Mouse (Mus musculus) liver, embryonic 11.5 days (tissue): ENCODE measurements around the gene Gfm2. TPM values are rescaled to one million over a fixed set of nuclear protein-coding genes. Genes with fewer than 3 reads are reported as not detected.

Experiments
- ATAC-seq: fragments of 200-750 bp; cut with Nextera tagmentation; replicated peaks from 2 replicates; pipeline ENCODE4 v1.8.0; 2017; ENCODE audit warnings: moderate number of reproducible peaks, mild to moderate bottlenecking, moderate TSS enrichment, moderate library complexity; ENCODE audit not compliant: low FRiP score
- DNase-seq: peaks from one replicate; pipeline ENCODE4 v3.0.0-alpha.2; 2017; ENCODE audit warnings: low spot score
- H3K27ac ChIP-seq: fragments of 300-500 bp; sonication (generic); 2 replicates; pipeline ENCODE4 v1.5.1; 2014; ENCODE audit warnings: mild to moderate bottlenecking, low read depth, low read length, control low read depth
- H3K27me3 ChIP-seq: fragments of 300-500 bp; sonication (generic); replicated peaks from 2 replicates; pipeline ENCODE4 v1.6.1; 2014; ENCODE audit warnings: low read length, mixed read lengths; ENCODE audit not compliant: control insufficient read depth, insufficient read depth
- H3K36me3 ChIP-seq: fragments of 300-500 bp; sonication (generic); 2 replicates; pipeline ENCODE4 v1.6.1; 2014; ENCODE audit warnings: mild to moderate bottlenecking, low read length, moderate library complexity, mixed read lengths; ENCODE audit not compliant: control insufficient read depth, insufficient read depth
- H3K4me1 ChIP-seq: fragments of 300-500 bp; sonication (generic); replicated peaks from 2 replicates; pipeline ENCODE4 v1.6.1; 2014; ENCODE audit warnings: low read length, mixed read lengths; ENCODE audit not compliant: control insufficient read depth, insufficient read depth
- H3K4me2 ChIP-seq: fragments of 300-500 bp; sonication (generic); 2 replicates; pipeline ENCODE4 v1.6.1; 2014; ENCODE audit warnings: mild to moderate bottlenecking, control low read depth, moderate library complexity
- H3K4me3 ChIP-seq: fragments of 300-500 bp; sonication (generic); 2 replicates; pipeline ENCODE4 v1.5.1; 2014; ENCODE audit warnings: low read depth, low read length, control low read depth
- H3K9ac ChIP-seq: fragments of 300-500 bp; sonication (generic); 2 replicates; pipeline ENCODE4 v1.6.1; 2014; ENCODE audit warnings: low read depth, low read length, control low read depth
- H3K9me3 ChIP-seq: fragments of 300-500 bp; sonication (generic); 2 replicates; pipeline ENCODE4 v1.6.1; 2016; ENCODE audit warnings: low read length, inconsistent platforms, mixed read lengths; ENCODE audit not compliant: control insufficient read depth
- WGBS: fragments of 180-500 bp; shearing (Covaris S2); extraction: QIAGEN DNeasy Blood & Tissue Kit; methylation state at CpG from one replicate; pipeline ENCODE4 v1.1.7; 2014; 5-methylcytosine and 5-hydroxymethylcytosine counted together
- polyA plus RNA-seq: library from polyadenylated mRNA; unstranded; fragments of >200 nt; fragmentation: Nextera tagmentation; extraction: Ambion mirVana; gene quantifications from 2 replicates; pipeline ENCODE4 v1.2.1, GENCODE M21; 2014

The Gfm2 gene
- polyA plus RNA-seq, 1 experiment from 2014 or later = 47.0 TPM

- Histone ChIP-seq H3K4me3 (no peak overlapping the region), H3K9me3 (no peaks in the 10 kb centered on the region), H3K27me3 (no peaks in the 10 kb centered on the region), H3K27ac (no peak overlapping the region), H3K4me2 (no peak overlapping the region), H3K9ac (no peak overlapping the region), H3K36me3 (peaks cover 8% of the 10 kb centered on the region; the same call in 1 of the 2 replicates), H3K4me1 (no peaks in the 10 kb centered on the region)
- DNase-seq = no peak
- 78% methylated on average over 6 of the region's 6 CpGs for WGBS
- ATAC-seq = no peak
Measured at GRCm38 (mm10) chr13:97180113-97180828, 42.5 kb downstream of the Gfm2 start.

GRCm38 (mm10) chr13:97182821-97183220, 45.1 kb downstream of the Gfm2 start:
- Histone ChIP-seq H3K4me1 (no peaks in the 10 kb centered on the region), H3K27me3 (no peaks in the 10 kb centered on the region), H3K9ac (no peak overlapping the region), H3K9me3 (no peaks in the 10 kb centered on the region), H3K4me2 (no peak overlapping the region), H3K36me3 (peaks cover 6% of the 10 kb centered on the region; the same call in 1 of the 2 replicates), H3K4me3 (no peak overlapping the region), H3K27ac (no peak overlapping the region)
- DNase-seq (no peak), ATAC-seq (no peak)
- 74% methylated on average over 4 of the region's 4 CpGs for WGBS

- ATAC-seq (no peak), DNase-seq (no peak)
- Histone ChIP-seq H3K27me3 (no peaks in the 10 kb centered on the region), H3K4me1 (no peaks in the 10 kb centered on the region), H3K36me3 (peaks cover 6% of the 10 kb centered on the region; the same call in 1 of the 2 replicates), H3K27ac (no peak overlapping the region), H3K9me3 (no peaks in the 10 kb centered on the region), H3K4me2 (no peak overlapping the region), H3K4me3 (no peak overlapping the region), H3K9ac (no peak overlapping the region)
- 76% methylated on average over 2 of the region's 2 CpGs for WGBS
Measured at GRCm38 (mm10) chr13:97184168-97184567, 46.4 kb downstream of the Gfm2 start.

- 79% methylated on average over 5 of the region's 5 CpGs for WGBS
- Histone ChIP-seq H3K9me3 (no peaks in the 10 kb centered on the region), H3K27me3 (no peaks in the 10 kb centered on the region), H3K27ac (no peak overlapping the region), H3K36me3 (peaks cover 5% of the 10 kb centered on the region; the same call in 1 of the 2 replicates), H3K9ac (no peak overlapping the region), H3K4me3 (no peak overlapping the region), H3K4me1 (no peaks in the 10 kb centered on the region), H3K4me2 (no peak overlapping the region)
- ATAC-seq (no peak), DNase-seq (no peak)
Measured at GRCm38 (mm10) chr13:97184656-97185055, 46.9 kb downstream of the Gfm2 start.

- no peak overlapping the region for H3K4me2 ChIP-seq
- no peak overlapping the region for H3K27ac ChIP-seq
- no peak overlapping the region for H3K4me3 ChIP-seq
- no peaks in the 10 kb centered on the region for H3K27me3 ChIP-seq
- no peaks in the 10 kb centered on the region for H3K9me3 ChIP-seq
- ATAC-seq (no peak), DNase-seq (no peak)
- WGBS = 78% methylated on average over 4 of the region's 4 CpGs
- no peaks in the 10 kb centered on the region for H3K36me3 ChIP-seq
- H3K9ac ChIP-seq = no peak overlapping the region
- no peaks in the 10 kb centered on the region for H3K4me1 ChIP-seq
Measured at GRCm38 (mm10) chr13:97186346-97186745, 48.6 kb downstream of the Gfm2 start.

GRCm38 (mm10) chr13:97187693-97188092, 50.0 kb downstream of the Gfm2 start:
- no peak overlapping the region for H3K9ac ChIP-seq
- no peak overlapping the region for H3K4me2 ChIP-seq
- H3K4me3 ChIP-seq = no peak overlapping the region
- H3K9me3 ChIP-seq = no peaks in the 10 kb centered on the region
- no peaks in the 10 kb centered on the region for H3K36me3 ChIP-seq
- 46% methylated on average over 5 of the region's 5 CpGs for WGBS
- no peaks in the 10 kb centered on the region for H3K4me1 ChIP-seq
- H3K27ac ChIP-seq = no peak overlapping the region
- DNase-seq = no peak
- no peaks in the 10 kb centered on the region for H3K27me3 ChIP-seq
- no peak for ATAC-seq

- Histone ChIP-seq H3K36me3 (no peaks in the 10 kb centered on the region), H3K4me2 (no peak overlapping the region), H3K9ac (no peak overlapping the region), H3K4me1 (0 out of 2 replicates have a peak, but pooled peaks cover 3% of the 10 kb centered on the region), H3K27me3 (no peaks in the 10 kb centered on the region), H3K4me3 (no peak overlapping the region), H3K9me3 (no peaks in the 10 kb centered on the region), H3K27ac (no peak overlapping the region)
- DNase-seq (no peak), ATAC-seq (no peak)
- 88% methylated on average over 11 of the region's 11 CpGs for WGBS
Measured at GRCm38 (mm10) chr13:97192649-97193048, 54.9 kb downstream of the Gfm2 start.

GRCm38 (mm10) chr13:97193420-97193819, 55.7 kb downstream of the Gfm2 start:
- Histone ChIP-seq H3K4me1 (0 out of 2 replicates have a peak, but pooled peaks cover 3% of the 10 kb centered on the region), H3K27me3 (no peaks in the 10 kb centered on the region), H3K36me3 (no peaks in the 10 kb centered on the region), H3K27ac (no peak overlapping the region), H3K9ac (no peak overlapping the region), H3K9me3 (no peaks in the 10 kb centered on the region), H3K4me2 (no peak overlapping the region), H3K4me3 (no peak overlapping the region)
- ATAC-seq (no peak), DNase-seq (no peak)
- 72% methylated on average over 7 of the region's 7 CpGs for WGBS
